Mouse (Mus musculus) lung, postnatal 10 days (tissue): ENCODE data around the gene Cpt1c.

Experiments
- DNase-seq: peaks from one replicate; pipeline ENCODE4 v3.0.0; 2021

Gene Cpt1c

GRCm38 (mm10) chr7:44998501-44998955, 23.9 kb upstream of the Cpt1c start, which contains the start of gene Bcl2l12:
Bcl2l12 (minus strand) TSS chr7:44998712.
- peak; percentile 78 for DNase-seq

- no peak for DNase-seq
Measured at GRCm38 (mm10) chr7:44997940-44998428, 23.3 kb upstream of the Cpt1c start.

- peak; percentile 99 for DNase-seq
Measured at GRCm38 (mm10) chr7:44997231-44997939, 22.7 kb upstream of the Cpt1c start, which contains the start of gene Irf3. Irf3 (plus strand) TSS chr7:44997648.

GRCm38 (mm10) chr7:44996672-44997071, 22.0 kb upstream of the Cpt1c start:
- DNase-seq = no peak

GRCm38 (mm10) chr7:44986879-44987718, 12.4 kb upstream of the Cpt1c start:
- DNase-seq = no peak

- DNase-seq = peak; percentile 99
Measured at GRCm38 (mm10) chr7:44986192-44986878, 11.7 kb upstream of the Cpt1c start, which contains the start of gene Prmt1. Prmt1 (minus strand) TSS chr7:44986568.

GRCm38 (mm10) chr7:44985595-44986191, 11.0 kb upstream of the Cpt1c start:
- peak; percentile 92 for DNase-seq

GRCm38 (mm10) chr7:44984833-44985164, 10.1 kb upstream of the Cpt1c start:
- DNase-seq = no peak

- DNase-seq = no peak
Measured at GRCm38 (mm10) chr7:44983944-44984832, 9.5 kb upstream of the Cpt1c start.

- peak; percentile 94 for DNase-seq
Measured at GRCm38 (mm10) chr7:44983085-44983484, 8.4 kb upstream of the Cpt1c start.

GRCm38 (mm10) chr7:44981539-44981938, 6.9 kb upstream of the Cpt1c start:
- no peak for DNase-seq

- no peak for DNase-seq
Measured at GRCm38 (mm10) chr7:44978300-44978699, 3.6 kb upstream of the Cpt1c start.

- no peak for DNase-seq
Measured at GRCm38 (mm10) chr7:44975117-44975419, 417 bp upstream of the Cpt1c start.

GRCm38 (mm10) chr7:44973415-44974130, 1.1 kb downstream of the Cpt1c start:
- DNase-seq = no peak

GRCm38 (mm10) chr7:44971142-44971541, 3.5 kb downstream of the Cpt1c start:
- no peak for DNase-seq

- peak; percentile 94 for DNase-seq
Measured at GRCm38 (mm10) chr7:44970231-44970691, 4.4 kb downstream of the Cpt1c start.

GRCm38 (mm10) chr7:44966638-44967037, 8.0 kb downstream of the Cpt1c start:
- no peak for DNase-seq

GRCm38 (mm10) chr7:44965975-44966374, 8.7 kb downstream of the Cpt1c start:
- DNase-seq = no peak

- DNase-seq = no peak
Measured at GRCm38 (mm10) chr7:44964990-44965389, 9.7 kb downstream of the Cpt1c start.

GRCm38 (mm10) chr7:44962831-44963230, 11.8 kb downstream of the Cpt1c start:
- no peak for DNase-seq

- DNase-seq = no peak
Measured at GRCm38 (mm10) chr7:44962337-44962736, 12.3 kb downstream of the Cpt1c start.
